Mouse (Mus musculus) embryonic facial prominence, embryonic 12.5 days (tissue): ENCODE data around the gene Cacna1c. TPM values are rescaled to one million over a fixed set of nuclear protein-coding genes. Genes with fewer than 3 reads are reported as not detected.

Experiments used
- ATAC-seq: fragments of 200-750 bp; cut with Nextera tagmentation; 2 replicates; pipeline ENCODE4 v1.8.0; 2017; ENCODE audit not compliant: insufficient number of reproducible peaks, insufficient read depth, low FRiP score, low TSS enrichment
- H3K27ac ChIP-seq: fragments of 300-500 bp; sonication (generic); 2 replicates; pipeline ENCODE4 v1.5.1; 2016; ENCODE audit warnings: mild to moderate bottlenecking
- H3K27me3 ChIP-seq: fragments of 300-500 bp; sonication (generic); 2 replicates; pipeline ENCODE4 v1.6.1; 2016; ENCODE audit warnings: mild to moderate bottlenecking, moderate library complexity
- H3K36me3 ChIP-seq: fragments of 300-500 bp; sonication (generic); 2 replicates; pipeline ENCODE4 v1.6.1; 2016; ENCODE audit warnings: mild to moderate bottlenecking
- H3K4me1 ChIP-seq: fragments of 300-500 bp; sonication (generic); 2 replicates; pipeline ENCODE4 v1.6.1; 2016
- H3K4me2 ChIP-seq: fragments of 300-500 bp; sonication (generic); replicated peaks from 2 replicates; pipeline ENCODE4 v1.6.1; 2016; ENCODE audit warnings: mild to moderate bottlenecking, moderate library complexity
- H3K4me3 ChIP-seq: fragments of 300-500 bp; sonication (generic); 2 replicates; pipeline ENCODE4 v1.5.1; 2016; ENCODE audit warnings: mild to moderate bottlenecking
- H3K9ac ChIP-seq: fragments of 300-500 bp; sonication (generic); 2 replicates; pipeline ENCODE4 v1.6.1; 2016; ENCODE audit warnings: mild to moderate bottlenecking, moderate library complexity
- H3K9me3 ChIP-seq: fragments of 300-500 bp; sonication (generic); 2 replicates; pipeline ENCODE4 v1.6.1; 2016; ENCODE audit warnings: mild to moderate bottlenecking, moderate library complexity
- WGBS: fragments of 180-500 bp; shearing (Covaris S2); methylation state at CpG from one replicate; pipeline ENCODE4 v1.1.7; 2016; 5-methylcytosine and 5-hydroxymethylcytosine counted together
- polyA plus RNA-seq: library from polyadenylated mRNA; unstranded; fragments of >200 nt; fragmentation: Nextera tagmentation; extraction: Ambion mirVana; gene quantifications from 2 replicates; pipeline ENCODE4 v1.2.1, GENCODE M21; 2016

Cacna1c gene
- polyA plus RNA-seq, 1 experiment from 2014 or later, result 10.2 TPM

DNA sequence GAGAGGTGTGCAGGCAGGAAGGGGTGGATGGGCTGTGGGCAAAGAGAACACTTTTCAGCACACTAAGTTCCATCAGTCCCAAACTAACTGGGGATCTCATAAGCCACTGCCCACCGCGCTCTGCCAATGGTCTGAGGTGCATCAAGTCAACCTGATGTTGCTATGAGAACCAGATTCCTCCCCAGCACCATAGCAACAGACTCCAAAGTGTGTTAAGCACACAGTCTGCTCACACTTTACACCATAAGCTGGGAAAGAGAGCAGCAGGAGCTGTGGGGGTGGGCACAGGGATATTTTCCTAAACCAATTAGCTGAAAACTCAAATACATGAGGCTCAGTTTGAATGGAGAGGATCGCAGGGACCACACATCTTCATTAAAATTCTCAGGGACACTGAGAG lies 345.1 kb downstream of the Cacna1c start:
- no peaks in the 10 kb centered on the region for H3K36me3 ChIP-seq
- WGBS, result 92% methylated on average over 3 of the region's 3 CpGs

GRCm38 (mm10) chr6:118848640-118849039 lies 347.6 kb downstream of the Cacna1c start:
- Histone ChIP-seq H3K27me3 (no peaks in the 10 kb centered on the region), H3K4me1 (peaks cover 11% of the 10 kb centered on the region), H3K4me3 (no peak overlapping the region), H3K27ac (no peak overlapping the region), H3K9me3 (no peaks in the 10 kb centered on the region), H3K4me2 (no peak overlapping the region), H3K36me3 (no peaks in the 10 kb centered on the region), H3K9ac (no peak overlapping the region)
- ATAC-seq, result no peak
- WGBS, result 82% methylated on average over 2 of the region's 2 CpGs

More for the DNA sequence above, 345.1 kb downstream of the Cacna1c start:
- no peak overlapping the region for H3K27ac ChIP-seq
- H3K27me3 ChIP-seq, result no peaks in the 10 kb centered on the region
- H3K9me3 ChIP-seq, result no peaks in the 10 kb centered on the region
- H3K9ac ChIP-seq, result no peak overlapping the region
- peaks cover 6% of the 10 kb centered on the region; the same call in 1 of the 2 replicates for H3K4me1 ChIP-seq
- H3K4me3 ChIP-seq, result no peak overlapping the region
- no peak for ATAC-seq
- H3K4me2 ChIP-seq, result no peak overlapping the region

DNA sequence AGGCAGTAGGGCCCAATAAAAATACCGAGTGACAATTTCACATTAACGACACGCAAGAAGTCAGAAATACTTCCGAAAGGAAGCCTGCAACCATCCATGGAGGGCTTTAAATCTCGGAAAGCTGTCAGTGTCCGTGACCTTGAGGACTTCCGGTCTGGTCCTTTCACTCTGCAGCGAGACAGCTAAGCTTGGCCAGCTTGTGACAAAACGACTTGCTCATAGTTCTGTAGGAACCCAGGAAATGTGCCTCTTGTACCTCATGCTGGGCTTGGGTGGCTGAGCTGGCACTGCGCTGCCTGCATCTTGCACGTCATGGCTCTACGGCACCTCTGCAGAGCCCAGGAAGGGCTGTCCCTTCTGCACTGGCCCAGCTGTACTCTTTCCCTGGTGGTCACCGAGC lies 348.5 kb downstream of the Cacna1c start:
- no peaks in the 10 kb centered on the region for H3K36me3 ChIP-seq
- no peak overlapping the region for H3K4me3 ChIP-seq
- WGBS, result 86% methylated on average over 13 of the region's 13 CpGs
- no peak overlapping the region for H3K27ac ChIP-seq
- no peaks in the 10 kb centered on the region for H3K27me3 ChIP-seq
- no peak overlapping the region for H3K9ac ChIP-seq
- no peak overlapping the region for H3K4me2 ChIP-seq
- H3K4me1 ChIP-seq, result peaks cover 11% of the 10 kb centered on the region
- no peaks in the 10 kb centered on the region for H3K9me3 ChIP-seq
- no peak for ATAC-seq

DNA sequence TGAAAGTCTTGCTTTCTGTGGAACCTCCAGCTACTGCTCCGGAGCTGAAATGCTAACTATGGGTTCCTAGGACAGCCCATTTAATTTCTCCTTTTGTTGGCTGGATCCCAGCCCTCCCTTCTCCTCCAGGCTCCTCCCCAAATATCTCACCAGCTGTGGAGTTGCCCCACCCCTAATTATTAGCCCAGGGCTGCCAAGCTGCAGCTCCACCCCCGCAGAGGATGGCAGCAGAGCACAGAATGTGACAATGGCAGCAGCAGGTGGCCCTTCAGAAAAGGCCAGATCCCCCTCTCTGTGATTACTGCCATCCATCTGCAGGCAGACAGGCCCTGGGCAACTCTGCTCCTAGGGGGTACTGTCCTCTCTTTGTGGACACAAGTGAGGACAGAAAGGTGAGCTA lies 350.4 kb downstream of the Cacna1c start:
- no peak overlapping the region for H3K4me2 ChIP-seq
- no peak overlapping the region for H3K27ac ChIP-seq
- H3K9ac ChIP-seq, result no peak overlapping the region
- no peaks in the 10 kb centered on the region for H3K27me3 ChIP-seq
- no peaks in the 10 kb centered on the region for H3K9me3 ChIP-seq
- no peaks in the 10 kb centered on the region for H3K36me3 ChIP-seq
- ATAC-seq, result no peak
- no peak overlapping the region for H3K4me3 ChIP-seq
- H3K4me1 ChIP-seq, result peaks cover 11% of the 10 kb centered on the region
- WGBS, result 15% methylated on average over 2 of the region's 2 CpGs

GRCm38 (mm10) chr6:118845180-118845579 lies 351.0 kb downstream of the Cacna1c start:
- H3K4me3 ChIP-seq, result no peak overlapping the region
- no peak overlapping the region for H3K9ac ChIP-seq
- no peak for ATAC-seq
- no peaks in the 10 kb centered on the region for H3K27me3 ChIP-seq
- H3K4me2 ChIP-seq, result no peak overlapping the region
- no peaks in the 10 kb centered on the region for H3K9me3 ChIP-seq
- WGBS, result 75% methylated on average over 6 of the region's 6 CpGs
- peaks cover 11% of the 10 kb centered on the region for H3K4me1 ChIP-seq
- no peaks in the 10 kb centered on the region for H3K36me3 ChIP-seq
- H3K27ac ChIP-seq, result no peak overlapping the region

DNA sequence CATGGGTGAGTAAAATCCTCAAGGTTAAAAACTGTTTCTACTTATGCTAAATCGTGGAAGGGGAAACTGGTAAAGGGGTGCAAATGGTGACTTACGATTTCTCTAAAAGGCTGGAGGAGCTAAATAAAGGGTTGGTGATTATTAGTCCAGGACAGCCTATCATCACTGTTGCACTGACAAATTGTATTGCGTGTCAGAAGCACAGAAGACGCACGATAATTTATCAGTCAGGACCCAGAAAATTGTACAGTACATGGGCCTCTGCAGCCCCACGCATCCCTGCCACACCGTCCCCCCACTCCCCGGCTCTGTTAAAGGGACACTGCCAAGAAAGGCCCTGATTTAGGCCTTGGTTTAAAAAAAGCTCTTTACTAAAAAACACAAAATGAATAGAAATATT lies 352.7 kb downstream of the Cacna1c start:
- peaks cover 24% of the 10 kb centered on the region for H3K4me1 ChIP-seq
- WGBS, result 88% methylated on average over 8 of the region's 8 CpGs
- no peaks in the 10 kb centered on the region for H3K9me3 ChIP-seq
- H3K27ac ChIP-seq, result no peak overlapping the region
- H3K4me2 ChIP-seq, result no peak overlapping the region
- H3K9ac ChIP-seq, result no peak overlapping the region
- no peaks in the 10 kb centered on the region for H3K36me3 ChIP-seq
- no peak overlapping the region for H3K4me3 ChIP-seq
- H3K27me3 ChIP-seq, result no peaks in the 10 kb centered on the region
- no peak for ATAC-seq

- 93% methylated on average over 2 of the region's 2 CpGs for WGBS
- Histone ChIP-seq H3K36me3 (no peaks in the 10 kb centered on the region), H3K4me2 (no peak overlapping the region), H3K9ac (no peak overlapping the region), H3K4me1 (peaks cover 29% of the 10 kb centered on the region), H3K4me3 (no peak overlapping the region), H3K27ac (no peak overlapping the region), H3K27me3 (no peaks in the 10 kb centered on the region), H3K9me3 (no peaks in the 10 kb centered on the region)
- ATAC-seq, result no peak
Observed at GRCm38 (mm10) chr6:118841892-118842291, 354.3 kb downstream of the Cacna1c start.

GRCm38 (mm10) chr6:118838919-118839915 lies 357.0 kb downstream of the Cacna1c start:
- Histone ChIP-seq H3K4me1 (peaks cover 18% of the 10 kb centered on the region; the same call in 1 of the 2 replicates), H3K4me3 (no peak overlapping the region), H3K27ac (no peak overlapping the region), H3K27me3 (no peaks in the 10 kb centered on the region), H3K9me3 (no peaks in the 10 kb centered on the region), H3K9ac (no peak overlapping the region), H3K4me2 (no peak overlapping the region), H3K36me3 (no peaks in the 10 kb centered on the region)
- WGBS, result 56% methylated on average over 14 of the region's 14 CpGs
- no peak for ATAC-seq

GRCm38 (mm10) chr6:118836693-118837092 lies 359.5 kb downstream of the Cacna1c start:
- WGBS, result 27% methylated on average over 7 of the region's 7 CpGs

DNA sequence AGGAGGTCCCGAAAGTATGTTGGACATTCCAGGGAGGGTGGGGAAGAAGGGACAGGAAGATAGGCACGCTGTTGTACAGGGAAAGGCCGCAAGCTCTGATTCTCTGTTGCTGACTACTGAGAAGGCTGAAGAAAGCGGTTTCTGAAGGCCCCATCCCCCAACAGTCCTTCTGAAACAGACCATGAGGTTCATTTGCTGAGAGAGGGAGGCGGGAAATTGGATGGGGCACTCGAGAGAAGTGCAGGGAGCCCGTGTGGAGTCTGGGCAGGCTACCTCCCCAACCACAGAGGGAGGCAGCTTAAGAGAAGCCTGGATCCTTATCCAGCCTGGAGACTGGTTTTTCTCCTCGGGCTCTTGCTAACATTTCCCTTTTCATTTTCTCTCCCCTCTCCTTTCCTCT lies 362.2 kb downstream of the Cacna1c start:
- no peak overlapping the region for H3K27ac ChIP-seq
- H3K9me3 ChIP-seq, result peaks cover 5% of the 10 kb centered on the region; the same call in 1 of the 2 replicates
- H3K27me3 ChIP-seq, result no peaks in the 10 kb centered on the region
- no peaks in the 10 kb centered on the region for H3K36me3 ChIP-seq
- WGBS, result 54% methylated on average over 8 of the region's 8 CpGs
- no peak overlapping the region for H3K4me2 ChIP-seq
- no peak overlapping the region for H3K4me3 ChIP-seq
- H3K9ac ChIP-seq, result no peak overlapping the region
- H3K4me1 ChIP-seq, result peaks cover 12% of the 10 kb centered on the region; the same call in 1 of the 2 replicates
- ATAC-seq, result no peak

More at GRCm38 (mm10) chr6:118836693-118837092, 359.5 kb downstream of the Cacna1c start:
- Histone ChIP-seq H3K27me3 (no peaks in the 10 kb centered on the region), H3K9ac (no peak overlapping the region), H3K4me2 (no peak overlapping the region), H3K27ac (no peak overlapping the region), H3K4me3 (no peak overlapping the region), H3K36me3 (no peaks in the 10 kb centered on the region), H3K4me1 (peaks cover 21% of the 10 kb centered on the region; the same call in 1 of the 2 replicates), H3K9me3 (no peaks in the 10 kb centered on the region)
- ATAC-seq, result no peak

DNA sequence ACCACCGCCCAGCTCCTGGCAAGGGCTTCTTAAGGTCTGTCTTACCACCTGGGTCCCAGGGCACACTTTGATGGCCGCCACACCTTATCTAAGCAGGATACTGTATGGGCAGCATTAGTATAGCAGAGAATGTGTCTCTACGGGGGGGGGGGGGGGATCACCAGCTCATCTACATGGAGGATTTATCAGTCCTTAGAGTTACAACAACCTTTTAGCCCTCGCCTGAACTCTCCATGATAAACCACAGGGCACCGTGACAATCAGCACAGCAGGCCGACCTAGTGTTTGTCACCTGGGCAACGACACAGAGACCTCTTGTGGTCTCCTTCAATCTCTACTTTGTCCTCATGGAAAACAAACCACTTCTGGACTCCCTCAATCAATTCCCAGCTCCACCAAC lies 363.2 kb downstream of the Cacna1c start:
- Histone ChIP-seq H3K9ac (no peak overlapping the region), H3K4me3 (no peak overlapping the region), H3K4me2 (no peak overlapping the region), H3K36me3 (no peaks in the 10 kb centered on the region), H3K4me1 (peaks cover 8% of the 10 kb centered on the region; the same call in 1 of the 2 replicates), H3K27me3 (no peaks in the 10 kb centered on the region), H3K27ac (no peak overlapping the region), H3K9me3 (peaks cover 5% of the 10 kb centered on the region; the same call in 1 of the 2 replicates)
- no peak for ATAC-seq
- 83% methylated on average over 7 of the region's 7 CpGs for WGBS

DNA sequence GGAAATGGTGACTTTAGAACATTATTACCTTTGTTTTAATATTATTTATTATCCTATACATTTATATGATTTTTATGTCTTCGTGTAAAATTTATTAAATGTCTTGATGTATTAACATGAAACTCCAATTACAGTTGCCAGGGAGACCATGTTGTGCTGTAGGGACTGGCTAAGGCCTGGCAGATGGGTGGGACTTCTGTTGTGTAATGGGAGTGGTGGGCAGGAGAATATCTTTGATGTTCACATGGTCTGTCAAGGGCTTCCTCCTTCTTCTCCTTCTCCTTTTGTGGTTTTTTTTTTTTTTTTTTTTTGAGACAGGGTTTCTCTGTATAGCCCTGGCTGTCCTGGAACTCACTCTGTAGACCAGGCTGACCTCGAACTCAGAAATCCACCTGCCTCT lies 363.6 kb downstream of the Cacna1c start:
- Histone ChIP-seq H3K4me1 (peaks cover 12% of the 10 kb centered on the region), H3K27me3 (no peaks in the 10 kb centered on the region), H3K4me2 (no peak overlapping the region), H3K36me3 (no peaks in the 10 kb centered on the region), H3K9ac (no peak overlapping the region), H3K27ac (no peak overlapping the region), H3K4me3 (no peak overlapping the region), H3K9me3 (peaks cover 5% of the 10 kb centered on the region; the same call in 1 of the 2 replicates)
- ATAC-seq, result no peak
- 91% methylated on average over 2 of the region's 2 CpGs for WGBS
